Mouse (Mus musculus) gastrocnemius, postnatal 25 days (tissue): ENCODE results near the gene Zfp385b. TPM values are rescaled to one million over a fixed set of nuclear protein-coding genes. Genes with fewer than 3 reads are reported as not detected.
"Not testable (repeated sequence)": the region's sequence is repeated elsewhere in the genome, so short reads cannot be mapped to it uniquely, and the experiment has no call there.

Source experiments
- DNase-seq: peaks from one replicate; pipeline ENCODE4 v3.0.0; 2022
- total RNA-seq, 2 experiments: library from RNA; stranded (reverse); gene quantifications; 1 replicate in 1 of 2; 2 replicates in 1 of 2; pipeline ENCODE4 v1.2.3; 2021

Zfp385b gene
- total RNA-seq, 2 experiments from 2014 or later, result 3.7 to 15.2 TPM

GRCm38 (mm10) chr2:77460011-77460410 is 359.4 kb downstream of the Zfp385b start:
- peak; percentile 19 for DNase-seq

GRCm38 (mm10) chr2:77458431-77458830 is 361.0 kb downstream of the Zfp385b start:
- DNase-seq, result no peak

- no peak for DNase-seq
These were observed 362.3 kb downstream of the Zfp385b start for GRCm38 (mm10) chr2:77457120-77457519.

GRCm38 (mm10) chr2:77456602-77457001 is 362.8 kb downstream of the Zfp385b start:
- no peak for DNase-seq

GRCm38 (mm10) chr2:77454341-77454937 is 365.0 kb downstream of the Zfp385b start:
- peak; percentile 46 for DNase-seq

GRCm38 (mm10) chr2:77453786-77454185 is 365.7 kb downstream of the Zfp385b start:
- DNase-seq, result no peak

GRCm38 (mm10) chr2:77450017-77450416 is 369.4 kb downstream of the Zfp385b start:
- not testable (repeated sequence) for DNase-seq

GRCm38 (mm10) chr2:77448951-77449480 is 370.4 kb downstream of the Zfp385b start:
- no peak for DNase-seq

- DNase-seq, result no peak
These were observed 375.2 kb downstream of the Zfp385b start for GRCm38 (mm10) chr2:77444282-77444681.

- no peak for DNase-seq
These were observed 378.8 kb downstream of the Zfp385b start for GRCm38 (mm10) chr2:77440591-77440990.

GRCm38 (mm10) chr2:77436241-77436759 is 383.1 kb downstream of the Zfp385b start:
- DNase-seq, result no peak

- no peak for DNase-seq
These were observed 400.0 kb downstream of the Zfp385b start for GRCm38 (mm10) chr2:77419476-77419875.

- no peak for DNase-seq
These were observed 401.4 kb downstream of the Zfp385b start for GRCm38 (mm10) chr2:77418078-77418477.

GRCm38 (mm10) chr2:77412171-77412570 is 407.3 kb downstream of the Zfp385b start:
- DNase-seq, result no peak

GRCm38 (mm10) chr2:77411612-77412011 is 407.8 kb downstream of the Zfp385b start:
- DNase-seq, result no peak

GRCm38 (mm10) chr2:77409521-77410135 is 409.8 kb downstream of the Zfp385b start:
- DNase-seq, result no peak

- no peak for DNase-seq
These were observed 410.5 kb downstream of the Zfp385b start for GRCm38 (mm10) chr2:77408972-77409371.

- DNase-seq, result no peak
These were observed 417.1 kb downstream of the Zfp385b start for GRCm38 (mm10) chr2:77402329-77402728.

GRCm38 (mm10) chr2:77401438-77402235 is 417.8 kb downstream of the Zfp385b start:
- DNase-seq, result no peak

GRCm38 (mm10) chr2:77393881-77394280 is 425.6 kb downstream of the Zfp385b start:
- DNase-seq, result no peak

GRCm38 (mm10) chr2:77388186-77388585 is 431.3 kb downstream of the Zfp385b start:
- DNase-seq, result no peak

- no peak for DNase-seq
These were observed 432.9 kb downstream of the Zfp385b start for GRCm38 (mm10) chr2:77386515-77386914.

GRCm38 (mm10) chr2:77382766-77383165 is 436.7 kb downstream of the Zfp385b start:
- DNase-seq, result no peak
